Mouse (Mus musculus) NIH3T3 (cell line): Measurements from ENCODE around the gene E030030I06Rik.
"Not testable (repeated sequence)": the region's sequence is repeated elsewhere in the genome, so short reads cannot be mapped to it uniquely, and the experiment has no call there.

ENCODE experiments used
- DNase-seq: peaks from one replicate; pipeline ENCODE4 v3.0.0-alpha.2; 2012; ENCODE audit warnings: low read depth

E030030I06Rik gene

GRCm38 (mm10) chr10:22151863-22152640 lies 3.0 kb upstream of the E030030I06Rik start:
- DNase-seq = peak; percentile 2

DNA sequence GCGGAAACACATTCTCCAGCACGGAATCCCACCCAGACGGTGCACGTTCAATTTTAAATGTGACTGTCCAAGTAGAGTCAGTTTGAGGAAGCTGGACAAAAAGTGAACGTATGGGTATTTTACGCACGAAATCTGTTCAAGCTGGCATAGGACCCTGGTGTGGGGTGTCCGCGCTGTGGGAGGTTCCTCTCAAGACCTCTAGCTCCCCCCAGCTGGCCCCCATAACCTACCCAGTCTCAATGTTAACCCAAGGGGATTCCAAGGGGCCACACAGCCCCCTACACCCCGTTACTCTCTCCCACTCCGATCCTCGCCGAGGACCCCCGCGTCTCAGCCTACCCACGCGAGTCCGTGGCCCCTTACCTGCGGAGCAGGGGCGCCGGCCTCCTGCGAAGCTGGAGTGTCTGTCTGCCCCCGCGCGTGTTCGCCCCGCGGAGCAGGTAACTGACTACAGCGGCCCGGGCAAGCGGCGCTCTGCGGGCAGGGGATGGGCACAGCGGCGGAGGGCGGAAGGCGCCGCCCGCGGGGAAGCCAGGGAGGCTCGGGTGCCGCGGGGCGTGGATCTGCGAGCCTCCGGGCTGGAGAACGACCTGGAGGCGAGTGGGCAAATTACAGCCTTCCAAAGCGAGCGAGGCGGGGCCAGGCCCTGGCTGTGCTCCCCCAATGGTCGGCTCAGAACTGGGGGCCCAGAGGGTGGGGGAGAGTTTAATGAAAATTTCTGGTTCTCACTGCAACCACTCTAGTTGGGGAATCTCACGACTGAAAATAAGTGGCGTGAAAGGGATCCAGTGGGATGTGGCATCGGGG lies 2.2 kb upstream of the E030030I06Rik start:
- peak; percentile 1 for DNase-seq

GRCm38 (mm10) chr10:22150593-22150992 lies 1.5 kb upstream of the E030030I06Rik start:
- peak; percentile 1 for DNase-seq

- peak; percentile 19 for DNase-seq
Observed at GRCm38 (mm10) chr10:22149691-22150465, 808 bp upstream of the E030030I06Rik start.

GRCm38 (mm10) chr10:22148441-22149072 lies 513 bp downstream of the E030030I06Rik start:
- peak; percentile 21 for DNase-seq

GRCm38 (mm10) chr10:22142926-22143325 lies 6.1 kb downstream of the E030030I06Rik start:
- DNase-seq = peak; percentile 0

DNA sequence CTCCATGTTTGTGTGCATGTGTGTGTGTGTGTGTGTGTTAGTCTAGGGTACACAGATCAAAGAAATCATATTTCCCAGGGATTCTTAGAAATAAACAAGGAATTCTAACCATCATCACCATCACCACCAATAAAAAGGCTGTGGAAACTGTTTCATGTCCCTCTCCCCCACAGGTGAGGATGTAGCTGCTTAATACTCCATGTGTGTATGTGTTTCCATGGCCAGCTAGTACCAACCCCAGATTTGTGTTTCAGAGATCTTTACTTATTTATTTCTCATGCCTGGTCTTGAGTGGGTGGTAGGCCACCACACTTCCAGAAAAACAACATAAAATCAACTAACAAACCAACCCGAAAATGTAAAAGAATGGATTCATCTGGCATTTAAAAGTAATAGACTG lies 6.9 kb downstream of the E030030I06Rik start:
- peak; percentile 78 for DNase-seq

- peak; percentile 64 for DNase-seq
Observed at GRCm38 (mm10) chr10:22140665-22141280, 8.3 kb downstream of the E030030I06Rik start.

DNA sequence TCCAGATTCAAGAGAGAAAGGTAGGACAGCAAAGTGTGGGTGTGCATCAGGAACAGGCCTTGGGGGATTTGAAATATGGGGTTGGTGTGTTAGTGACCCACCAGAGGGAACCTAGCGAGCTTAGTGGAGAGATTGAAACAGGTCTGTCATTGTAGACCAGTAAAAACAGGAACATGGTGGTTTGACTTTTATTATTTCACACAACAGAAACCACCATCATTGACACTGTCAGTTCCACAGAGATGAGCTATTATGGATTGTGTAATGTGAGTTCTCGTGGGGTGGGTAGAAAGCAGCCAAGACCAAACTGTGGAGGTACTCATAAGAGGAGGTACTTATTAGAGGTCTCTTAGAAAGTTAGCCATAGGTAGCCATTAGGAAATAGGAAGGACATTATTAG lies 74.5 kb downstream of the E030030I06Rik start:
- no peak for DNase-seq

DNA sequence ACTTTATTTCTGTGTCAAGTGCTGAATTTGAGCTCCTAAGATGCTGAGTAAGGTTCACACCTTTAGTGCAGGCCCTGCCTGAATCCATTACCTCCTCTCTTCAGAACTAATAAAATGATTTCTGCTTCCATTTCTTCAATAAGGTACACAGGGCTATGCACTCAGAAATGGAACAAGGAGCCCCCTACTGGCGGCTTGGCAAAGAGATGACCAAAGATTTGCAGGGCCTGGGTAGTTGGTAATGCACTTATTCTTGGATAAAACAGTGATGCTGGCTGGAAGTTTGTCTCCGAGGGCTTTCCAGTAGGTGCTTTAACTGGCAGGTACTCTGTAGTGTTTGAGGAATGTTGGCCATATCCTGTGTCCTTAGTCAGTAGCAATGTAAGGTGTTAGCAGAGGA lies 76.3 kb downstream of the E030030I06Rik start:
- no peak for DNase-seq

- DNase-seq = no peak
Observed at GRCm38 (mm10) chr10:22070576-22070975, 78.5 kb downstream of the E030030I06Rik start.

DNA sequence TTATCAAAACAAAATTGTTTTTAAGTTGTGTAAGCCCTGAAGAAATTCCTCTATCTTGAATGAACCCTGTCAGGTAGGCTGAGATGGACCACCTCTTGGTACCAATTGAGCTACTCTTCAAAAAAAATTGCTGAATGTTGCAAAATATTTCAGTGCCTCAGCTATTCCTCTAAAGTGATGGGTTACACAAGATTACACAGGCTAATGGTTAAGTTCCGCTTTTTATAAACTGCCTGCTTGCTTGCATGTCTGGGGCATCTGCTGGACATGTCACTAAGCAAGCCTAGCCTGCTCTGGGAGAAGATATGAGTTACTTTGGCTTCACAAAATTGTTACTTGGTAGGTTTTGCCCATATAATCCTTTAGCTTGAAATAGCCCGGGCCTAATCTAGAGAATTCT lies 78.9 kb downstream of the E030030I06Rik start:
- no peak for DNase-seq

GRCm38 (mm10) chr10:22067979-22068378 lies 81.1 kb downstream of the E030030I06Rik start, which contains the start of gene 4930444G20Rik:
TSS of gene 4930444G20Rik (minus strand) at chr10:22068079.
- not testable (repeated sequence) for DNase-seq
